Mouse (Mus musculus) MEL (cell line): Measurements from ENCODE around the gene Chrm4.

Experiments used
- CHD2 ChIP-seq: IDR thresholded peaks from 2 replicates; pipeline ENCODE4 v1.6.1; 2011; ENCODE audit warnings: low read length, improper control_type of control experiment
- KAT2A ChIP-seq: conservative IDR thresholded peaks from 2 replicates; pipeline ENCODE4 v1.6.1; 2012; ENCODE audit warnings: low read depth, low read length, improper control_type of control experiment, inconsistent platforms
- POLR2A ChIP-seq, 2 experiments: IDR thresholded peaks; 2 replicates each; pipeline ENCODE4 v1.6.1; 2011 to 2012; ENCODE audit warnings: low read length in 2 of 2, mild to moderate bottlenecking in 2 of 2, control low read depth in 1 of 2, improper control_type of control experiment in 1 of 2, low read depth in 1 of 2, moderate library complexity in 1 of 2; ENCODE audit not compliant: control insufficient read depth in 1 of 2, insufficient read depth in 1 of 2, poor library complexity in 1 of 2
- TCF12 ChIP-seq: IDR thresholded peaks from 2 replicates; pipeline ENCODE4 v1.6.1; 2014; ENCODE audit warnings: low read depth, mild to moderate bottlenecking, inconsistent platforms, low read length, improper control_type of control experiment, moderate library complexity

- TF ChIP-seq CHD2 (no peak), KAT2A (no peak), TCF12 (no peak), POLR2A (IDR thresholded peaks at IDR 0.05; ENCODE audit: control insufficient read depth in 1 of 2, insufficient read depth in 1 of 2, low read depth in 1 of 2, low read length in 2 of 2, poor library complexity in 1 of 2) (no peak)
These were observed 4.5 kb downstream of the Chrm4 start for GRCm38 (mm10) chr2:91931328-91932159.
